Mouse (Mus musculus) neural tube, embryonic 10.5 days (tissue): ENCODE data around the gene Limch1.

ENCODE experiments used
- DNase-seq: peaks from one replicate; pipeline ENCODE4 v3.0.0-alpha.2; 2017; ENCODE audit warnings: low spot score; ENCODE audit errors: extremely low spot score

Gene Limch1

DNA sequence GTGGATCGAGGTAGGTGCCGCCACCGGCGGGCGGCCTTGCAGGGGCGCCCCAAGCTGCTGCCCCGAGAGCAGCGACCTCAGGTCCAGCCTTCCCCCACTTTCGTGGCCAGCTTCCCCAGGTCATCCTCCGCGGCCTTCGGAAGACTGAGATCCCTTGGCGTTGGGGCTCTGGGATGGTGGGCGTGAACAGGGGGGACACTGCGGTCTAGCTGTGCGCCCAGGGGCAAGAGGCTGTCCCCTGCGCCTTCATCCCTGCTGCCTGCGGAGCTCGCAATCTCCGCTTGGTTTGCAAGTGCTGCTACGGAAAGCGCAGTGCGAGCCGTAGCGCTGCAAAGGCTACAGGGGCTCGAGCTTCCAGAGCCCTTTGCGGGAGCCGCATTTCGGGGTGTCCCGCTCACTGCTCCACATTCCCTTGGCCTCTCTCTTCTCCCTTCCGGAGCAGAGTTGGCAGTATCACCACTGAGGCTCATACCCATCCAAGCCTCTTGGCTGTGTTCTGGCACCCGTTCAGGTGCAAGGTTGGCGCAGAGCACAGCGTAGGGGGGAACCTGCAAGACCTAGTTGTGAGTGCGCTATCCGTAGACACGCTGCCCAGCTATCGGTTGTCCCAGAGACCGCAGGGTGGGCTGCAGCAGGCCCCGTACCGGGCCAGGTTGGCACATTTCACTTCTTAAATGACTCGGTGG, 512 bp downstream of the Limch1 start:
- DNase-seq: peak; percentile 79

DNA sequence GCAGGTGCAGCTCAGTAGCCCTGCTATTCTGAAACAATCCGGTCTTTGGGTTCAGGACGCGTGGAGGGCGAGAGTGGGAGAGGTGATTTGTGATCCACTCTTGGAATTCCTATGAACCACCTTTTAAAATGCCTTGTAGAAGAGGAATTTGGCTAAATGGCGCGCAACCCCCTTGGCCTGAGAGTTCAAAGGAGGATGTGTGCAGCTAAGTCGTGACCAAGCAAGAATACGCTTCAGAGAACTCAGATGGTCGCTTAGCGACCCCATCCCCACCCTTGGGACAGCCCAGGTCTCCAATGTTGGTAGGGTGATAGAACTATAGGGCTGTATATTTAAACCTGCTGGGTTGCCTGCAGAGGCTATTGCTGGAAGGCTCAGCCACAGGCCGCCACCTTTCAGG, 1.1 kb downstream of the Limch1 start:
- DNase-seq: no peak

DNA sequence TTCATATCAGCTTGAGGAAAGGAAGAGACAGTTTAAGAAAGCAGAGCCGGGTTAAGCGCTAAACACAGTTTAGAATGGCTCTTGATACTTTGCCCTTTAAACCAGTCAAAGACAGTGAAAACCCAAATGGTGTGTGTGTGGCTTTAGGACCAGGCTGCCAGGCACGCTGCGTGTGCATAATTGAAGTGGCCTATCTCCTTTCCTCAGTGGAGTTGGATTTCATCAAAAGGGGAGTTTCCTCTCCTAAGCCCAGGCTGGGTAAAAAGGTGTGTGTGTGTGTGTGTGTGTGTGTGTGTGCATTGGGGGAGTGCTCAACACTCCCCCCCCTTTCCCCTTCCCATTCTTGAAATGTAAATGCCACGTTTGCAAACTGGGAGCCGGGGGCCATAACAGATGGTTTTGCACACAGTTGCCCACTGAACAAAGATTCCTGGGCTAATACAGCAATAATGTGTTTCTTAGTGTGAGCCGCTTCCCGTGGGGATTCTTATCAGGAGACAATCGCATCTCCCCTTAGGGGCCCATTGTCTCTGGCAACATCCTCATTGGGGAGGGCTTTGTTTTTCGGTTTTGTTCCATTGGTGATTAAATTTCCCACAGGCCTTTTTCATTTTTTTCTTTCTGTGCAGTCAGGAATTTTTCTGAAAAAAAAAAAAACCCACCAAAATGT, 2.3 kb downstream of the Limch1 start:
- peak; percentile 24 for DNase-seq

DNA sequence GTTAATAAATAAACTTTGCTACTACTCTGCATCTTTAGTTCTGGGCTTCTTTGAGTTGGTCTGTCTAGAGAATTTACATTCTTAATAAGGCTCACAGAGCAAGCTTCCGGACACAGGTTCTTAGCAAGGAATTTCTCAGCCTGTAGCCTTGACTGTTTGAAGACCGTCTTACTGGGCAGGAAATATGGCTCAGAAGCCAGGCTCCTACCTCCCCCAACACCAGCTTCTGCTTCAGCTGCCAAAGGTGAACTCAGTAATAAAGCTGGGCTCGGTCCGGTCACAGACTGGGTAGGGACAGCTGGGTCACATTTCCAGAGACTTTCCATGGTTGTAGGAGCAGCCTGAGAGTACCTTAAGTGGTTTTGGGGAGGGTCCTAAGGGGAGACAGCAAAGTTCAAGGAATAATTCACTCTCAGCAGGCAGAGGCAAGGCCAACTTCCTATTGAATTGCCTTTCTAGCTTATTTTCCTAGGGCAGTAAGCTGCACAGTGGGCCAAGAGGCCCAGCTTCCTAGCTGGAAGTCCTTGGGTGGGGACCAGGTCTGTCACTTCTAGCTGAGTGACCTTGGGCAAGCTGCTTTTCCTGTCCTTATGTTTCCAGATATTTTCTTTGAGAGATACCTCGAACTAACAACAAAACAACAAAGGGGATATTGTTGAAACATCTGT, 3.0 kb downstream of the Limch1 start:
- DNase-seq: peak; percentile 31

DNA sequence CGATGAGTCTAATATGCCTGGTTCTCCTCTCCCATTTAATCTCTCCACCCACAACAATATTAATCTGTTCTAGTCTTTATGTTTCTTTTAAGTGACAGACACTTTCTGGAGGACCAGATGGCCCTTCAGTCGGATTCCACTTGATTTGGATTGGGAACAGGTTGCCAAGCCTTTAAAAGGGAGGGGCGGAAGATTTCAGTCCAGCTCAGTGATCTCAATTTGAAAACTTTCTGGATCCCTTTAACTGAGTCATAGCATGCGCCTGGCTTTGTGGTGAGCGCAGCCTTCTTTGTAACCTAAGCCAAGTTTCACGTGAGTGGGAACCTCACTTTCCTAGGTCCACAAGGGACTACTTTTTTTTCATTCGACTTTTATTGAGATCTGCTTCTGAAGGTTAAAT, 5.0 kb downstream of the Limch1 start:
- no peak for DNase-seq

DNA sequence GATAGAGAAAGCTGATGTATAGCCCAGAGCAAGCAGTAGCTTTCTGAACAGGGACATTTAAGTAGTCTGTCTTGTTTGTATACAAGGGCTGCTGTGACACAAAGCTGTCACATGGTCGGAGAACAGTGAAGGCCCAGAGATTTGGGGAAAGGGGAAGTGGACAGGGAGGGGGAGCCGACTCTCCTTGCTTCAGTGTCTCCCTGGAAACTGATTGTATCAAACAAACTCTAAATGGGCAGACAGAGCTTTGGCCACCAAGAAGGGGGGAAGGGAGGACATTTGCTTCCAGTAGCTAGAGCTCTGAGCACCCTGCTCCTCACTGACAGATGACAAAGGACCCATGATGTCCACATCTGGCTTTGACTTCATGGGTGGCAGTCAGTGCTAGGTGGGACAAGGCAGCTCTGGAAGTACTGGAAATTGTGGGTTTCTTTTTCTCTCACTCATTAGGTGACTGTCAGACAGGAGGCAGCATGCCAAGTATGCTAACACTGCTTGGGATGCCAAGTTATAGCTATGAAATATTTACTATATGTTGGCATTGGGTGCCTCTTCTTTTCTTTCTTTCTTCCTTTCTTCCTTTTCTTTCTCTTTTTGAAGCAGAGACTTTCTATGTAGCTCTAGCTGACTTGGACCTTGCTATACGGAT, 5.8 kb downstream of the Limch1 start:
- DNase-seq: no peak

DNA sequence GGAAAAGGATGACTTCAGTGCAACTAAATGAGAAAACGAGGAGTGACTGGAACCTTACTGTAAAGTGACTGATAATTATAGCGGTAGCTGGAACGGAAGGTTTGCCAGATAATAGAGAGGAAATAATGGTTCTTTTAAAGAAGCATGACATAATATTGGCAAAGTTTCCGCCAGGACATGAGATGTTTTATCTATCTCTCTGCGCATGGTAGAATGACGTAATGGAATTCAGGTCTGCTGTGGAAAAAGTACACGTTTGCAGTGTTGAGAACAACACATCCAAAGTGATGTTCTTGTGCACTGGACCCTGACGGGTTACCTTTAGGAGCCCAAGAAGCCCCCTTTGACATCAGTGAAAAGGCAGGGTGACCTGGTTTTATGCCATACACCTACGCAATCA, 8.0 kb downstream of the Limch1 start:
- DNase-seq: no peak

DNA sequence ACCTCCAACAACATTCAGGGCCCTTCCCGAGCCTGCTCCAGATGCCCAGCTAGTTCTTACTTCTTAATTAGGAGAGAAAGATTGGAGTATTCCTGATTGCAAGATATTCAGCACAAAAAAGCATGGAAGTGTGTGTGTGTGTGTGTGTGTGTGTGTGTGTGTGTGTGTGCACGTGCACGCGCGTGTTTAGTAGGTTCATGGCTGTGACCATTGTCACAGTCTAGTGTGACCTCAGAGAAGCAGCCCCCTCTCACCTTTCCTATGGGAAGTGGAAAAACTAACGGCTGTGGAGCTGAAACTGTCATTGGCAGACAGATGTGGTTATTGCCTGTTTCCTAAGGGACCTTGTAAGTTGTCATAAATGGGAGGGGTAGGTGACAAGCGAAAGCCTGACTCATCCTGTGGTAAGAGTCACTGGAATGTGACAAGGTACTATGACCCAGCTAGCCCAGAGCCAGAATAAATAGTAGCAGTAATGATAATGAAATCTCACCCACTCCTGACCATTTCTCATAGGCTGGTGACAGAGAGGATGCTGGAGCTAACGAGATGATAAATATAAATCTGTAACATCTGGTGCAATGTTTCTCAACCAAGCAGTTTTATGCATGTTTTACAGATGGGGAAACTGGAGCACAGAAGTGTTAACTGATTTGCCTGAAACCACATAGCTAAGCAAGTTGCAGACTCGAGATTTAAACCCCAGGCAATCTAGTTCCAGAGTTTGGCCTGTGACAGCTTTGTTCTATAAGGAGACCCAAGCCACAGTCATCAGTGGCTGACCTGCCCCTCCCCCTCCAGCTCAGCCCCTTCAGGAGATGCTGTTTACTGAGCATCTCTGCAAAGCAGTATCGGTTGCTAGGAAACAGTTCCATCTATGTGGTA, 11.4 kb downstream of the Limch1 start:
- DNase-seq: no peak

DNA sequence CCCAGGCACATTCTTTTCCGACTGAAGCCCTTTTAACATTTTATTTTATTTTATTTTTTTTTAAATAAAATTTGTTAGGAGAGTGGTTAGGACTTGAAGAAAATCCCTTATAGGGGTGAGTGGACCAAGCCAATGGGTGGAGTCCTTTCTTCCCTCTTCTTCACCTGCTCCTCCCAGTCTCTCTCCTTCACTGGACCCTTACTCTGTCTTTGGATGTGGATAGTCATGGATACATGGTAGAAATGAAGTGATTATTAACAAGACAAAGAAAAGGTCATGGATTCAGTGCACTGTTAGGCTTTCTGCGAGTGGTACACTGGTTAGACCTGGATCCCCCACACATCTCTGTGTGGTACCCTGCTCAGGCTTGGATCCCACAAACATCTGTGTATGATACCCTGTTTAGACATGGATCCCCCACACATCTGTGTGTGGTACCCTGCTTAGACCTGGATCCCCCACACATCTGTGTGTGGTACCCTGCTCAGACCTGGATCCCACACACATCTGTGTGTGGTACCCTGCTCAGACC, 12.1 kb downstream of the Limch1 start:
- no peak for DNase-seq

DNA sequence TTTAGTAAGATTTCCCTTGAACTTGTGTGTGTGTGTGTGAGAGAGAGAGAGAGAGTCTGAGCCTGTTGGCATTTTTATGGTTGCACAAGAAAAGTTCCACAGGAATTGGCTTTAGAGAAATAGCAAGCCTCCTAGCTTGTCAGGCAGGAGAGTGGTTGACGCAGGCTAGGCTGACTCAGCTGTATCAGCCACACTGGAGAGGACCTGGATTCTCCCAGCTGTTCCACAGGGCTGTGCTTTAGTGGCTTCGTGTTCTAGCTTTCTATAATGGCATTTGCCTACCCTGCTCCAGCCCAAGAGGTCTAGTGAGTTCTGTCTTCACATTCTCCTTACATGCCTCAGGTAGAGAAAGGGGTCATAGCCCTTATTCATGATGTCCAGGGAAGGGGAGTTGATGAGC, 13.7 kb downstream of the Limch1 start:
- no peak for DNase-seq

DNA sequence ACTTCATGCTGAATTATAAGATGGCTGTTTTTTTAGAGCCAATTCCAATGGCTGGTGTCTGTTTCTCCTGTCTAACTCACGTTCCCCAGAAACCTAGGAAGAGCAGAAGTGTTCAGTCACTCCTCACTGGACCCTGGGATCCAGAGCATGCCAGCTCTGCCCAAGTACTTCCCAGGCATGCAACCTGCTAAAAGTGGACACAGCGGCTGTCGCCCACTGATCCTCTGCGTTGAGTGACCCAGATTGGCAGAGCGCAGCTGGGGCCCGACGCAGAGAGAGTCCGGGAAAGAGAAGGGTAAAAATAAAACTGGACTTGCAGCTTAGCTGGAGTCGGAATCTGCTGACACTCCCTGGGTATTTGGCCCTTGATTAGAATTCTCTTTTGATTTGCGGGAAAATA, 15.1 kb downstream of the Limch1 start:
- DNase-seq: no peak

DNA sequence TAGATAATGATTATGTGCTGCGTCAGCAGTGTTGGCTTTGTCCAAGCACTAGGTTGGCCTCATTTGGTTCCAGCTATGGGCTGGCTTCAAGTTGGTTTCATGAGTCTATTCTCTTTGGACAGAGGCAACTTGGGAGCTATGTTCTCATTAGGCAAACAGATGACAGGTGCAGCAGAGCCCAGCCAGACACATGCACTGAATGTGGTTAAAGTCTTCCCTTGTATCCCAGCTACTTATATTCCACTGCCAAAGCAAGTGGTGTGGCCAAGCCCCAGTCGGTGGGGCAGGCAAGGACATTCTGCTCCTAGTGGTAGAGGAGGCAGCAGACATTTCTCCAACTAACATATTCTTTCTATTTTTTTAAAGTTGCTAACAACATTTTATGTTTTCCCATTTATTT, 16.4 kb downstream of the Limch1 start:
- no peak for DNase-seq

DNA sequence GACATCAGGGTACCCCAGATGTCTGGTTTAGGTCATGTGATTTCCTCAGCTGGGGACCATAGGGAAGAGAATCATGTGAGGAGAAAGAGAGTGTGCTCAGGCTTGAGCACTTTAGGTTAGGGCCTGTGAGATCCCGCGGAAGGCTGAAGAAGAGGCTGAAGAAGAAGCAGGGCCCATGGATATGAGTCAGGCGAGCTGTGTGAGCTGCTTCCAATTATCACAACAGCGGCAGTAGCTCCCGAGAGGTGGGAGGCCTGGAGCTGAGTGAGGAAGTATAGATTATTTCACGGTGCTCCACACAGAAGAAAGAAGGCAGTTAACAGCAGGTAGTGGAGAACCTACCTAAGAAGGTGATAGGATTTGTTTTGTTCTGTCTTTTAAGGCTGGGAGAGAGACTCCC, 18.5 kb downstream of the Limch1 start:
- no peak for DNase-seq

DNA sequence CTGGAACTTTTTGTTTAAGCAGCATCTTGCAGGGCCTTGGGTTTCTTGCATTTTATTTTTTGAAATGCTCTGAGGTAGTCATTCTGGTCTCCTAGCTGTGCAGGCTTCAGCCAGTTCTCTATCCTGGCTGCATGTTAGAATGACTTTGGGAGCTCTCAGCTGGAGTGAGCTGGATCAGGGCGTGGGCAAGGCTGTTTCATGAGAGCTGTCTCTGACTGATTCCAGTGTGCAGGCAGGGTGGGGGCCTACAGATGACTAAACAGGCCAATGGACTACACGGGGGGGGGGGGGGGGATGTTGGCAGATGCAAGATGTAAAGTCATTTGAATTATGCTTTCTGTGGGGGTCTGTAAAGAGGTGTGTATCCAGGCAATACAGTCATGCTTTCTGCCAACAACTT, 20.3 kb downstream of the Limch1 start:
- DNase-seq: no peak

DNA sequence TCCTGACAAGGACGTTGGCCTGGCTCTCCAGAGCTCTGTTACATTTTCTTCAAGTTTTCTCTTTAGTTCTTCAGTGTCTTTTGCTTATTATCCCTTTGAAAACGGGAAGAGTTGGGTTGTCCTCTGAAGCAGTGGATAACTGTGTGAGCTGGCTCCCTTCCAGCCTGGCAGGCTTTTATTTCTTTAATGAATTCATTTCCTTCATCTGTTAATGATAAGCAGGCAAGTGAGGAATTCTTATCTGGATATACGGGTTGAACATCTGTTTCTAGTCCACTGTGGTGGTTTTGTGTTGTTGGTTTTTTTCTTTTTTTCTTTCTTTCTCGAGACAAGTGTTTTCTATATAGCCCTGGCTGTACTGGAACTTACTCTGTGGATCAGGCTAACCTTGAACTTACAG, 22.4 kb downstream of the Limch1 start:
- DNase-seq: no peak

DNA sequence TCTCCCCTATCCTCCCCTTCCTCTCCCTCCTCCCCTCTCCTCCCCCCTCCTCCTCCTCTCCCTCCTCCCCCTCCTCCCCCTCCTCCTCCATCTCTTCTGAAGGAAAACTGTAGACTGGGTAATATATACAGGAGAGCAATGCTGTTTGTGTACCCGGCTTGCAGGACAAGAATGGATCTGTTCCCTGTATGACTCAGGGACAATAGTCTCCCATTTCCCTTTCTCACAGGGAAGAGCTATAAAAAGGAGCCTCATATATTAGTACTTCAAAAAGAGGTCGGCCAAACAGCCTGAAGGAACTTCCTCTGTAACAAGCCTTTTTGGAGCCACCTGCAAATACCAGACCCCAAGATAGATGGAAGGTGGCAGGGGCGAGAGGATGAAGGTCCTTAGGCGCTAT, 23.4 kb downstream of the Limch1 start:
- DNase-seq: no peak

DNA sequence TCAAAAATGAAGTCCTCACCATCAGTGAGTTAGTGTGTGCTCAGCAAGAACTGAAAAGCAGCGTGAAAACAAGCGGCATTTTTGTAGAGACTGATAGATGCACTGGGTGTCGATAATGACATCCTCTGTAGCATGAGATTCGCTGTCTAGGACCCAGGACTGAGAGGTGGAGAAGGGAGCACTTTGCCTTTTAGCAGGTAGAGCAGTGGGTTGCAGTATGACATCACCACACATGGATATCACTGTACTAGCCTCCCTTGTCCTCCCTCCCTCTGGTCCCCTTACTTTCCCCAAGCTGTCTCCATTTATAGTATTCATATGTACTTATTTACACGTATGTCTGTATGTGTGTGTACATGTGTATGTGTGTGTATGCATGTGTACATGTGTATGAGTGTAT, 23.9 kb downstream of the Limch1 start:
- DNase-seq: no peak

DNA sequence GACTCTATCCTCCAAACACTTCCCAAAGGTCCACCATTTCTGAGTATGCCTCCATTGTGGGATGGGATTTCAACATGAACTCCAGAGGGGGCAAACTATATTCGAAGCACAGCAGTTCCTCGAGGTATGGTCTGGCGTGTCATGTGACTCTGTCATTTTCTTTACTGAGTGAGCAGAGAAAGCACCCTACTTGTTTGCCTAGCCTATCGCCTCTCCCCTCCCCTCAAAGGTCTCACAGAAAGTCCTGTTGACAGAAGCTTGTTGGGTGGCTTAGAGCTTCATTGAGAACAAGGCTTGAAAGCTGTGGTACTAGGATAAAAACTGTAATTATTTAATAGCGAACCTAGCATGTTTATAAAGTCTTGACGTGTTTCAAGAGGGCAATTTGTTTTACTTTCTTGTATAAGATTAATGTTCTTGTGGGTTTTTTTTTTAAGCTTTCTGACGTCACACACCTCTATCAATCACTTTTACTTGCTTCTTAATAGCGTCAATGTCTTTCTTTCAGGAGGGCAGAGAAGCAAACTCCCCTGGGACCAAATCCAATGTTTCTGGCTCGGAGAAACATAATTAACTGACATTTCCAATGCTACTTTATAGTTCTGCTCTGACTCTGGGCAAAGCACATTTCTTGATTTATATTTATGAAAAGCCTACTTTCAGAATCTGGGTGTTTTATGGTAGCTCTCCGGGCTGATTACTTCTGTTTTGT, 32.5 kb downstream of the Limch1 start:
- DNase-seq: no peak

DNA sequence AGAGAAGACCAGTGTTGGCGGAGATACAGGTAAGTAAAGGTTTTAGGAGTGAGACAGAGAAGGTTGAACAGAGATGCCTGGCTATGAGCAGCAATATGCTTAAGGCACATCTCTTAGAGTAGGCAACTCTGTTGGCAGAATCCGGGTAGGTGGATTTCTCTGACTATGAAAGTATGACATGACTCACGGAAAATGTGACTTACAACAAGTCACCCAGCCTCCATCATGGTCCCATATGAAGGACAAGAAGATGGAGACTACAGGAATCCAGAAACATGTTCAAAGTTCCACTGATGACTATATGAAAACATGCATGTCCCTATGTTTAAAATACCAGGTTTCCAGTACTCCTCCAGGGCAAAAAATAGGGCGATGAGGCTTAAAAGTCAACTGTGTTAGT, 34.7 kb downstream of the Limch1 start:
- no peak for DNase-seq

DNA sequence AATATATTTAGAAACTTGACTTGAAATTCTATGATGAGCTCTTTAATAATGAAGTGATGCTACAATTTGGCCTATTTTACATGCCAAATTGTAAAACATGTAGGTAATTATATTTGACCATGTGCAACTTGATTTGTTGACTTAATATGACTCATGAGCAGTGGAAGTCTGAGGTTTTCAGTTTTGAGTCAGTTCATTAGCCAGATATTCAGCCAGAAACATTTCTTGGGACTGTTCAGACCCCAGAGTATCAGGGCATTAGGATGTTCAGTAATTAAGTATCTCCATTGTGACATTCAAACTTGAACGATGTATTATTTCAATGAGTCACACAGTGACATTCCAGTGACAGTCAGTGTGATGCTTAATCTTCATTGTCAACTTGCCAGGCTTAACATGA, 35.9 kb downstream of the Limch1 start:
- DNase-seq: no peak
